Mouse (Mus musculus): ENCODE data around the gene Pfdn6.

DNA sequence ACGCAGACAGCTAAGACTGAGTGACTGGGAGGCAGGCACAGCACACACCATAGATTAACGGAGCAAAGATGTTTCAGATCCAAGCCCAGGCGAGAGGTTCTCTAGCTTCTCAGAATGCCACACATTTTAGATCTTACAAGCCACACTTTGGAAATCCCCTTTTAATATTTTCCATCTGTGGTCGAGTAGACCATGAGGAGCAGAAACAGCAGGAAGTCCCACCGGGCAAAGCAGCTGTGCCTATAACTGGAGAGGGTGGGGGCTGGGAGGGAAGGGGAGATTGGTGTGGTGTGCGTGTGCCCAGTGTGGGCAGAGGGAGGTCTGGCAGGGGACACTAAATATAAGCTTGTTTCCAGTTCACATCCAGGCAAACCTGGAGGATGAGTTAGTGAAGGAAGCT is 17.4 kb upstream of the Pfdn6 start:
- TF ChIP-seq CTCF (IDR thresholded peaks at IDR 0.05; ENCODE audit: low read depth): no peak
- no peak for TF ChIP-seq EP300 (optimal IDR thresholded peaks at IDR 0.05)

Data from stomach, postnatal 0 days (tissue).